Mouse (Mus musculus) MEL (cell line): ENCODE measurements around the gene Rpl9-ps6. TPM values are rescaled to one million over a fixed set of nuclear protein-coding genes. Genes with fewer than 3 reads are reported as not detected.

ENCODE experiments used
- DNase-seq: peaks from one replicate; pipeline ENCODE4 v3.0.0; 2011; ENCODE audit warnings: low read depth, low spot score
- H3K27ac ChIP-seq: 2 replicates; pipeline ENCODE4 v1.5.1; 2012; ENCODE audit warnings: low read depth, mild to moderate bottlenecking, control low read depth, low read length, moderate library complexity; ENCODE audit not compliant: control insufficient read depth
- H3K27me3 ChIP-seq, 2 experiments: fragments of 150-350 bp in 1 of 2; sonication (generic) in 1 of 2; 2 replicates each; pipeline ENCODE4 v1.6.1; 2012; ENCODE audit warnings: low read length in 2 of 2, mild to moderate bottlenecking in 2 of 2, improper control_type of control experiment in 1 of 2, moderate library complexity in 1 of 2; ENCODE audit not compliant: insufficient read depth in 2 of 2, control insufficient read depth in 1 of 2
- H3K36me3 ChIP-seq, 2 experiments: 2 replicates each; pipeline ENCODE4 v1.6.1; 2012 to 2014; ENCODE audit warnings: low read length in 2 of 2, improper control_type of control experiment in 1 of 2, inconsistent platforms in 1 of 2, mild to moderate bottlenecking in 1 of 2; ENCODE audit not compliant: insufficient read depth in 2 of 2, control insufficient read depth in 1 of 2
- H3K4me1 ChIP-seq, 2 experiments: fragments of 150-350 bp in 1 of 2; sonication (generic) in 1 of 2; 2 replicates each; pipeline ENCODE4 v1.6.1; 2012; ENCODE audit warnings: low read length in 2 of 2, improper control_type of control experiment in 1 of 2, mild to moderate bottlenecking in 1 of 2; ENCODE audit not compliant: insufficient read depth in 2 of 2, control insufficient read depth in 1 of 2
- H3K4me3 ChIP-seq, 2 experiments: fragments of 150-350 bp in 1 of 2; sonication (generic) in 1 of 2; 2 replicates each; pipeline ENCODE4 v1.5.1; 2012; ENCODE audit warnings: low read depth in 2 of 2, low read length in 2 of 2, mild to moderate bottlenecking in 2 of 2, moderate library complexity in 2 of 2, control low read depth in 1 of 2, improper control_type of control experiment in 1 of 2; ENCODE audit not compliant: control insufficient read depth in 1 of 2, insufficient read depth in 1 of 2
- H3K79me2 ChIP-seq: 2 replicates; pipeline ENCODE4 v1.6.1; 2012; ENCODE audit warnings: mild to moderate bottlenecking, low read length, moderate library complexity; ENCODE audit not compliant: control insufficient read depth, poor library complexity, insufficient read depth
- H3K9ac ChIP-seq: 2 replicates; pipeline ENCODE4 v1.6.1; 2012; ENCODE audit warnings: low read depth, mild to moderate bottlenecking, control low read depth, low read length, moderate library complexity; ENCODE audit not compliant: control insufficient read depth, poor library complexity, severe bottlenecking
- H3K9me3 ChIP-seq: fragments of 150-350 bp; sonication (generic); replicated peaks from 2 replicates; pipeline ENCODE4 v1.6.1; 2012; ENCODE audit warnings: mild to moderate bottlenecking, low read length, improper control_type of control experiment, moderate library complexity; ENCODE audit not compliant: insufficient read depth
- BHLHE40 ChIP-seq: IDR thresholded peaks from 2 replicates; pipeline ENCODE4 v1.6.1; 2012; ENCODE audit warnings: low read depth, mild to moderate bottlenecking, inconsistent platforms, low read length, improper control_type of control experiment, borderline replicate concordance
- CHD1 ChIP-seq: IDR thresholded peaks from 2 replicates; pipeline ENCODE4 v1.6.1; 2012; ENCODE audit warnings: low read depth, mild to moderate bottlenecking, inconsistent platforms, low read length, improper control_type of control experiment
- CHD2 ChIP-seq: IDR thresholded peaks from 2 replicates; pipeline ENCODE4 v1.6.1; 2011; ENCODE audit warnings: low read length, improper control_type of control experiment
- CTCF ChIP-seq, 3 experiments: IDR thresholded peaks in 2 of 3; conservative IDR thresholded peaks in 1 of 3; 2 replicates each; pipeline ENCODE4 v1.5.1; 2011 to 2012; ENCODE audit warnings: low read length in 3 of 3, low read depth in 2 of 3, mild to moderate bottlenecking in 2 of 3, improper control_type of control experiment in 1 of 3, inconsistent platforms in 1 of 3, mixed read lengths in 1 of 3, moderate library complexity in 1 of 3; ENCODE audit not compliant: control insufficient read depth in 1 of 3, insufficient read depth in 1 of 3, poor library complexity in 1 of 3, severe bottlenecking in 1 of 3
- E2F4 ChIP-seq: IDR thresholded peaks from 2 replicates; pipeline ENCODE4 v1.6.1; 2011; ENCODE audit warnings: low read depth, low read length, improper control_type of control experiment, borderline replicate concordance
- ELF1 ChIP-seq: IDR thresholded peaks from 2 replicates; pipeline ENCODE4 v1.6.1; 2014; ENCODE audit warnings: low read depth, mild to moderate bottlenecking, inconsistent platforms, low read length, improper control_type of control experiment, moderate library complexity
- EP300 ChIP-seq, 2 experiments: IDR thresholded peaks; 2 replicates each; pipeline ENCODE4 v1.6.1; 2011; ENCODE audit warnings: improper control_type of control experiment in 2 of 2, low read length in 2 of 2, low read depth in 1 of 2, mild to moderate bottlenecking in 1 of 2
- ETS1 ChIP-seq: IDR thresholded peaks from 2 replicates; pipeline ENCODE4 v1.6.1; 2012; ENCODE audit warnings: low read depth, mild to moderate bottlenecking, inconsistent platforms, low read length, improper control_type of control experiment, moderate library complexity
- GABPA ChIP-seq: IDR thresholded peaks from 2 replicates; pipeline ENCODE4 v1.6.1; 2012; ENCODE audit warnings: low read depth, mild to moderate bottlenecking, inconsistent platforms, low read length, improper control_type of control experiment, moderate library complexity
- GATA1 ChIP-seq: IDR thresholded peaks from 2 replicates; pipeline ENCODE4 v1.6.1; 2011; ENCODE audit warnings: low read depth, low read length, improper control_type of control experiment
- JUND ChIP-seq: IDR thresholded peaks from 2 replicates; pipeline ENCODE4 v1.6.1; 2011; ENCODE audit warnings: low read depth, mild to moderate bottlenecking, improper control_type of control experiment, low read length
- MAFK ChIP-seq: IDR thresholded peaks from 2 replicates; pipeline ENCODE4 v1.6.1; 2011; ENCODE audit warnings: low read depth, mild to moderate bottlenecking, low read length, improper control_type of control experiment, borderline replicate concordance
- MAX ChIP-seq: IDR thresholded peaks from 2 replicates; pipeline ENCODE4 v1.6.1; 2011; ENCODE audit warnings: low read length, improper control_type of control experiment
- MAZ ChIP-seq: IDR thresholded peaks from 2 replicates; pipeline ENCODE4 v1.6.1; 2012; ENCODE audit warnings: low read depth, mild to moderate bottlenecking, inconsistent platforms, low read length, improper control_type of control experiment
- MEF2A ChIP-seq: IDR thresholded peaks from 2 replicates; pipeline ENCODE4 v1.6.1; 2014; ENCODE audit warnings: low read depth, mild to moderate bottlenecking, inconsistent platforms, low read length, improper control_type of control experiment; ENCODE audit not compliant: poor library complexity, insufficient replicate concordance, severe bottlenecking; ENCODE audit errors: extremely low read depth
- MXI1 ChIP-seq: IDR thresholded peaks from 2 replicates; pipeline ENCODE4 v1.6.1; 2011; ENCODE audit warnings: mild to moderate bottlenecking, low read depth, low read length, improper control_type of control experiment
- MYB ChIP-seq: IDR thresholded peaks from 2 replicates; pipeline ENCODE4 v1.6.1; 2011; ENCODE audit warnings: mild to moderate bottlenecking, low read depth, low read length, improper control_type of control experiment
- MYC ChIP-seq: IDR thresholded peaks from 2 replicates; pipeline ENCODE4 v1.6.1; 2011; ENCODE audit warnings: low read depth, mild to moderate bottlenecking, low read length, improper control_type of control experiment, moderate library complexity
- NELFE ChIP-seq: IDR thresholded peaks from 2 replicates; pipeline ENCODE4 v1.6.1; 2011; ENCODE audit warnings: low read depth, low read length, improper control_type of control experiment
- POLR2A ChIP-seq, 2 experiments: IDR thresholded peaks; 2 replicates each; pipeline ENCODE4 v1.6.1; 2011 to 2012; ENCODE audit warnings: low read length in 2 of 2, mild to moderate bottlenecking in 2 of 2, control low read depth in 1 of 2, improper control_type of control experiment in 1 of 2, low read depth in 1 of 2, moderate library complexity in 1 of 2; ENCODE audit not compliant: control insufficient read depth in 1 of 2, insufficient read depth in 1 of 2, poor library complexity in 1 of 2
- POLR2AphosphoS2 ChIP-seq: IDR thresholded peaks from 2 replicates; pipeline ENCODE4 v1.6.1; 2011; ENCODE audit warnings: low read length, improper control_type of control experiment
- POLR2AphosphoS5 ChIP-seq: IDR thresholded peaks from 2 replicates; pipeline ENCODE4 v1.6.1; 2012; ENCODE audit warnings: low read depth, borderline replicate concordance, mild to moderate bottlenecking, inconsistent platforms, low read length, moderate library complexity, mixed read lengths
- RCOR1 ChIP-seq: IDR thresholded peaks from 2 replicates; pipeline ENCODE4 v1.6.1; 2012; ENCODE audit warnings: low read depth, mild to moderate bottlenecking, inconsistent platforms, low read length, improper control_type of control experiment
- SIN3A ChIP-seq: IDR thresholded peaks from 2 replicates; pipeline ENCODE4 v1.6.1; 2012; ENCODE audit warnings: low read length, improper control_type of control experiment, inconsistent platforms
- SMC3 ChIP-seq: IDR thresholded peaks from 2 replicates; pipeline ENCODE4 v1.6.1; 2011; ENCODE audit warnings: low read depth, low read length, improper control_type of control experiment
- TAL1 ChIP-seq: IDR thresholded peaks from 2 replicates; pipeline ENCODE4 v1.6.1; 2012; ENCODE audit warnings: mild to moderate bottlenecking, inconsistent platforms, low read length, moderate library complexity, mixed read lengths
- TBP ChIP-seq: IDR thresholded peaks from 2 replicates; pipeline ENCODE4 v1.8.0; 2011; ENCODE audit warnings: low read depth, low read length, improper control_type of control experiment
- TCF12 ChIP-seq: IDR thresholded peaks from 2 replicates; pipeline ENCODE4 v1.6.1; 2014; ENCODE audit warnings: low read depth, mild to moderate bottlenecking, inconsistent platforms, low read length, improper control_type of control experiment, moderate library complexity
- USF1 ChIP-seq: IDR thresholded peaks from 2 replicates; pipeline ENCODE4 v1.6.1; 2014; ENCODE audit warnings: low read depth, mild to moderate bottlenecking, inconsistent platforms, low read length, improper control_type of control experiment, moderate library complexity
- ZKSCAN1 ChIP-seq: IDR thresholded peaks from 2 replicates; pipeline ENCODE4 v1.6.1; 2012; ENCODE audit warnings: low read depth, mild to moderate bottlenecking, inconsistent platforms, low read length, improper control_type of control experiment, moderate library complexity
- ZNF384 ChIP-seq: IDR thresholded peaks from 2 replicates; pipeline ENCODE4 v1.6.1; 2012; ENCODE audit warnings: low read depth, mild to moderate bottlenecking, inconsistent platforms, low read length, improper control_type of control experiment
- polyA plus RNA-seq, 2 experiments: library from polyadenylated mRNA; stranded (reverse) in 1 of 2; unstranded in 1 of 2; fragments of >175 nt in 1 of 2; fragments of >200 nt in 1 of 2; gene quantifications; 2 replicates each; pipeline versions ENCODE4 v1.2.1 to v1.2.4; 2012; ENCODE audit warnings: low replicate concordance in 2 of 2, low read depth in 1 of 2; ENCODE audit not compliant: insufficient read length in 2 of 2, insufficient read depth in 1 of 2, missing spikeins in 1 of 2
- total RNA-seq: library from RNA; depleted of rRNA; stranded (reverse); fragments of 300-350 nt; gene quantifications from 2 replicates; pipeline ENCODE4 v1.2.3, GENCODE M21; 2012

Rpl9-ps6 gene
- total and polyA plus RNA-seq, 3 experiments: 95.5 to 161 TPM; not detected in 1

DNA sequence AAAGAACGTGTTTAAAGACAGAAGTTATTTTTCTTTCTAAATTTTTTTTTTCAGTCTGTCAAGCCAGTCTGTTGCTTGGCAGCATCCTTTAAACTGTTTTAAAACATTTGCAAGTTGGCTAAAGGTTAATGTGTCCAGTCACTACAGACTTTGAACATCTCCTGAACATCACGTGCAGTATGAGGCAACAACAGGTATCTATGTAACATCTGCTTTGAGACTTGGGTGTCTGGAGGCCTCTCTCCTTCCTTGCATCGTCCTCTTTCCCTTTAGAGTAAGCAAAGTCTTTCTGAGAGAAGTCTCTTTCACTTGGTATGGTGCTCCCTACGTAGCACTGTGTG, 10.3 kb upstream of the Rpl9-ps6 start (continued):
- TF ChIP-seq CTCF (IDR thresholded peaks at IDR 0.05 in 2 of 3, conservative IDR thresholded peaks at IDR 0.05 in 1 of 3; ENCODE audit: control insufficient read depth in 1 of 3, insufficient read depth in 1 of 3, low read depth in 2 of 3, low read length in 3 of 3, poor library complexity in 1 of 3, severe bottlenecking in 1 of 3) (no peak), NELFE (0 out of 2 replicates have a peak, but pooled peaks have one; percentile 50), ETS1 (peak; percentile 53), USF1 (peak; percentile 73), GABPA (no peak)

DNA sequence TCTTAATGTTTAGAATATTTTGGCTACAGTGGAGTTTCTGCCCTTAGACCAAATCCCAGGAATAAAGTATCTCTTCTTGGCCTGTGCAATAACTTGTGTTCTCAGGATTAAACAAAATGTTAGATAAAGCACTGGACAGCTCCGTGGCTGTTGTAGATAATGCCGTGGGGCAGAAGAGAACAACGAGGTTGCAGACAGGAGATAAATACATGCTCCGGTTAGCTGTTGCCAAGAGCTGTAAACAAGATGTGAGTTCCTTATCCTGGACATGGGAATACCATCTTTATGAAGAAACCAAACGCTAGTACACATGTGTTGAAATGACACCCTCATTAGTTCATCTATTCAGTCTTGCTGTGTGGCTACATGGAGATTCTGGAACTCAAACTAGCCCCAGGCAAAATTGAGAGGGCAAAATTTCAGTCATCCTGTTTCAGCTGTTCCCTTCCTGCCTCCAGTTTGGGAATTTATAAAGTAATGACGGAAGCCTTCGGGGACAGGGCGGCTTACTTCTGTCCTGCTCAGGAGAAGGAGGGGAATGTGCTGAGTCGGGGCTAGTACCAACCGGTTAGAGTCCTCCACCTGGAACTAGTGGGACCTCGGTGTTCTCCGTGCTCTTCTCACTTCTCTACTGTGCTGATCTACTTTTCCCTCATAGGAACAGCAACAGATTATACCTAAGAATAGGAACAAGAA, 9.8 kb upstream of the Rpl9-ps6 start:
- no peaks in the 10 kb centered on the region for H3K27me3 ChIP-seq
- H3K9ac ChIP-seq: peak overlapping the region; percentile 75
- no peaks in the 10 kb centered on the region; the same call in 1 of the 2 replicates for H3K79me2 ChIP-seq
- no peaks in the 10 kb centered on the region for H3K9me3 ChIP-seq
- peak; percentile 93 for TF ChIP-seq CHD1
- peak; percentile 55; the same call in 1 of the 2 replicates for TF ChIP-seq BHLHE40
- peak; percentile 83 for TF ChIP-seq RCOR1
- no peak for TF ChIP-seq MEF2A
- TF ChIP-seq TCF12: peak; percentile 97
- no peak for TF ChIP-seq POLR2AphosphoS5
- TF ChIP-seq USF1: no peak
- TF ChIP-seq MAX: peak; percentile 74; the same call in 1 of the 2 replicates
- no peak for TF ChIP-seq MAZ
- no peak for TF ChIP-seq CHD2
- no peak for TF ChIP-seq ZNF384
- TF ChIP-seq ETS1: peak; percentile 93
- peak; percentile 97 for TF ChIP-seq SIN3A
- TF ChIP-seq MYC: peak; percentile 81
- peak; percentile 91 for TF ChIP-seq TAL1
- 0 out of 2 replicates have a peak, but pooled peaks have one; percentile 3 for TF ChIP-seq SMC3
- no peak for TF ChIP-seq ELF1
- 0 out of 2 replicates have a peak, but pooled peaks have one; percentile 28 for TF ChIP-seq POLR2AphosphoS2
- TF ChIP-seq GATA1: peak; percentile 99
- peak; percentile 91 for TF ChIP-seq MYB
- TF ChIP-seq CTCF (IDR thresholded peaks at IDR 0.05 in 2 of 3, conservative IDR thresholded peaks at IDR 0.05 in 1 of 3; ENCODE audit: control insufficient read depth in 1 of 3, insufficient read depth in 1 of 3, low read depth in 2 of 3, low read length in 3 of 3, poor library complexity in 1 of 3, severe bottlenecking in 1 of 3): no peak
- no peak for TF ChIP-seq ZKSCAN1
- 0 out of 4 replicates have a peak, but pooled peaks of 1 of the 2 experiments have one; percentile 12 for TF ChIP-seq POLR2A (IDR thresholded peaks at IDR 0.05; ENCODE audit: control insufficient read depth in 1 of 2, insufficient read depth in 1 of 2, low read depth in 1 of 2, low read length in 2 of 2, poor library complexity in 1 of 2)
- peak; percentile 94 for TF ChIP-seq MXI1
- peak; percentile 46; the same call in 1 of the 2 replicates for TF ChIP-seq MAFK
- TF ChIP-seq TBP: peak; percentile 56; the same call in 1 of the 2 replicates
- peak; percentile 98 for TF ChIP-seq EP300 (IDR thresholded peaks at IDR 0.05; ENCODE audit: low read depth in 1 of 2, low read length in 2 of 2)
- no peak for TF ChIP-seq JUND
- TF ChIP-seq E2F4: no peak
- peak overlapping the region; percentile 98 for H3K27ac ChIP-seq
- peaks cover 0 to 37% of the 10 kb centered on the region in 2 experiments; a peak in 2 of 4 replicates for H3K36me3 ChIP-seq
- H3K4me1 ChIP-seq: peaks cover 28 to 32% of the 10 kb centered on the region in 2 experiments
- peak; percentile 85 for DNase-seq
- H3K4me3 ChIP-seq: peak overlapping the region; percentile 40 to 55
